In the genomic region with DNA sequence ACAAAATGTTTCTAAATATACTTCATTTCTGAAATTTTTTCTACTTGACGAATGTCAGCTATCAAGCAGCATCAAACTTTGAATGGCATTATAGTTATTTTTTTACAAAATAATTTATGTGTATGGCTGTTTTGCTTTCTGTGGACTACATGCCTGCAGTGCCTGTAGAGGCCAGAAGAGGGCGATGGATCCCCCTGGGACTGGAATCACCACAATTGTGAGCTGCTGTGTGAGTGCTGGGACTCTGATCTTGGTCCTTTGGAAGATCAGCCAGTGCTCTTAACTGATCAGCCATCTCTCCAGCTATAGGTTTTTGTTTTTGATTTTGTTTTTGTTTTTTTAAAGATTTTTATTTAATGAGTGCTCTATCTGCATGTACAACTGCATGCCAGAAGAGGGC, we compare ENCODE assay signal across 10 mouse cellular contexts. TPM values are rescaled to one million over a fixed set of nuclear protein-coding genes. Genes with fewer than 3 reads are reported as not detected.
DNase-seq lines count a peak whose midpoint lies in the region; ATAC-seq and TF ChIP-seq lines count a peak whose summit lies in the region.
"Had no signal": no experiment of that assay in that cellular context is flagged by ENCODE, and none has a peak within 500 bp of the region (broad histone marks: within the 10 kb centered on the region; RNA-seq: fewer than 3 reads in every experiment).

No protein-coding gene starts in this region.

- TF ChIP-seq CTCF in gastrocnemius, adult 2 months (IDR thresholded peaks at IDR 0.05) = peak; percentile 60
- peak; percentile 59; the same call in 1 of the 2 replicates for TF ChIP-seq CTCF in thymus, adult 2 months (IDR thresholded peaks at IDR 0.05; ENCODE audit: borderline replicate concordance, control insufficient read depth, extremely low read depth, insufficient read depth, low read length, poor library complexity)
- TF ChIP-seq CTCF in liver, postnatal 0 days (IDR thresholded peaks at IDR 0.05; ENCODE audit: low read depth) = peak; percentile 66

- TF ChIP-seq EP300 in liver, postnatal 0 days (IDR thresholded peaks at IDR 0.05; ENCODE audit: low read depth) = no peak

- no peak for TF ChIP-seq POLR2A in thymus, adult 2 months (IDR thresholded peaks at IDR 0.05; ENCODE audit: control insufficient read depth, extremely low read depth, insufficient read depth, low read length, poor library complexity)

- intact Hi-C loops in gastrocnemius, adult 2 months (cut with DNase I) = loop anchor here (10.0 kb wide), 1 partner anchor 596 kb away; the partner anchor contains the start of genes Agap2 and Tspan31
- intact Hi-C loops in left cerebral cortex, postnatal 36 days (cut with DNase I) = no loop called here

- no peak overlapping the region for H3K4me2 ChIP-seq in liver, postnatal 0 days (ENCODE audit: low read depth, low read length)
- H3K4me2 ChIP-seq in neural tube, embryonic 15.5 days = no peak overlapping the region
- H3K4me2 ChIP-seq: limb, embryonic 15.5 days had no signal

- H3K9ac ChIP-seq in liver, postnatal 0 days (replicated peaks) = no peak overlapping the region
- H3K9ac ChIP-seq in neural tube, embryonic 15.5 days (replicated peaks) = no peak overlapping the region
- H3K9ac ChIP-seq: limb, embryonic 15.5 days had no signal

- no peaks in the 10 kb centered on the region for H3K36me3 ChIP-seq in thymus, adult 2 months (ENCODE audit: control insufficient read depth, insufficient read depth, low read length)
- H3K36me3 ChIP-seq in liver, postnatal 0 days (replicated peaks; ENCODE audit: insufficient read depth, low read length) = no peaks in the 10 kb centered on the region
- no peaks in the 10 kb centered on the region for H3K36me3 ChIP-seq in neural tube, embryonic 15.5 days
- H3K36me3 ChIP-seq: limb, embryonic 15.5 days had no signal

- H3K4me3 ChIP-seq in gastrocnemius, adult 2 months = no peak overlapping the region
- no peak overlapping the region for H3K4me3 ChIP-seq in thymus, adult 2 months (ENCODE audit: control insufficient read depth, insufficient read depth, low read length)
- no peak overlapping the region for H3K4me3 ChIP-seq in liver, postnatal 0 days (ENCODE audit: low read depth, low read length)
- no peak overlapping the region for H3K4me3 ChIP-seq in neural tube, embryonic 15.5 days (replicated peaks)
- H3K4me3 ChIP-seq: limb, embryonic 15.5 days had no signal

- ATAC-seq in liver, postnatal 0 days = no peak
- ATAC-seq in neural tube, embryonic 15.5 days (ENCODE audit: low FRiP score) = no peak

- H3K27me3 ChIP-seq in thymus, adult 2 months (ENCODE audit: control insufficient read depth, insufficient read depth, low read length) = no peaks in the 10 kb centered on the region
- H3K27me3 ChIP-seq in liver, postnatal 0 days (ENCODE audit: insufficient read depth, low read length) = peaks cover 14% of the 10 kb centered on the region
- H3K27me3 ChIP-seq in neural tube, embryonic 15.5 days (replicated peaks) = peaks cover 24% of the 10 kb centered on the region
- H3K27me3 ChIP-seq: limb, embryonic 15.5 days had no signal

- H3K4me1 ChIP-seq in thymus, adult 2 months (replicated peaks; ENCODE audit: control insufficient read depth, insufficient read depth, low read length) = peaks cover 31% of the 10 kb centered on the region
- H3K4me1 ChIP-seq in liver, postnatal 0 days (ENCODE audit: insufficient read depth) = peaks cover 10% of the 10 kb centered on the region
- peaks cover 35% of the 10 kb centered on the region for H3K4me1 ChIP-seq in neural tube, embryonic 15.5 days

- 66% methylated on average over 2 of the region's 2 CpGs for WGBS in thymus, adult 2 months
- 28% methylated on average over 2 of the region's 2 CpGs for WGBS in liver, postnatal 0 days (ENCODE audit: insufficient replicate concordance)
- 45% methylated on average over 2 of the region's 2 CpGs for WGBS in neural tube, embryonic 15.5 days

- no peak overlapping the region for H3K27ac ChIP-seq in gastrocnemius, adult 2 months
- H3K27ac ChIP-seq in thymus, adult 2 months (ENCODE audit: control insufficient read depth, insufficient read depth, low read length) = no peak overlapping the region
- no peak overlapping the region for H3K27ac ChIP-seq in liver, postnatal 0 days (ENCODE audit: low read depth)
- H3K27ac ChIP-seq in neural tube, embryonic 15.5 days (replicated peaks) = no peak overlapping the region
- H3K27ac ChIP-seq: limb, embryonic 15.5 days had no signal

- H3K9me3 ChIP-seq in liver, postnatal 0 days (ENCODE audit: low read length) = no peaks in the 10 kb centered on the region
- H3K9me3 ChIP-seq in neural tube, embryonic 15.5 days (replicated peaks) = no peaks in the 10 kb centered on the region
- H3K9me3 ChIP-seq: limb, embryonic 15.5 days had no signal

- DNase-seq in gastrocnemius, adult 2 months = peak; percentile 21
- DNase-seq in gastrocnemius, postnatal 4 days (ENCODE audit: low spot score in 2 of 2) = no peak
- DNase-seq in thymus, adult 2 months = peak; percentile 41
- no peak for DNase-seq in thymus, adult 18-20 months
- peak; percentile 56 for DNase-seq in liver, postnatal 0 days
- DNase-seq in thymus, postnatal 4 days = peak; percentile 73
- DNase-seq in left cerebral cortex, postnatal 36 days (ENCODE audit: low spot score in 2 of 2) = no peak
- DNase-seq: heart, postnatal 14 days had no signal

RNA-seq across cellular contexts. Expression of gene Nab2, which starts 2.9 kb away (rescaled TPM):
- total RNA-seq in gastrocnemius, adult 2 months (2021) = 1 to 10 TPM; 2.8 to 3.2 TPM
- 10 to 100 TPM; 14.5 to 14.8 TPM for total RNA-seq in gastrocnemius, postnatal 4 days (2021)
- 69.3 and 79.2 TPM in 2 replicates for polyA plus RNA-seq in thymus, adult 2 months (2012; rRNA removed)
- 2.4 and 4.3 TPM in 2 replicates for polyA plus RNA-seq in liver, postnatal 0 days (2015; fragmentation: Nextera tagmentation; extraction: Ambion mirVana)
- polyA plus RNA-seq in neural tube, embryonic 15.5 days (2015; fragmentation: Nextera tagmentation; extraction: Ambion mirVana) = 2.5 and 4.8 TPM in 2 replicates
- total RNA-seq in left cerebral cortex, postnatal 36 days (2021) = 10 to 100 TPM; 39.7 to 40.5 TPM

RNA-seq across cellular contexts. Expression of gene Nemp1, which starts 4.6 kb away (rescaled TPM):
- total RNA-seq in gastrocnemius, adult 2 months (2021) = 1 to 10 TPM; 1.5 to 2.1 TPM
- total RNA-seq in gastrocnemius, postnatal 4 days (2021) = 1 to 10 TPM; 6.0 to 7.3 TPM
- polyA plus RNA-seq in thymus, adult 2 months (2012; rRNA removed) = 14.2 and 15.0 TPM in 2 replicates
- 5.6 and 6.3 TPM in 2 replicates for polyA plus RNA-seq in liver, postnatal 0 days (2015; fragmentation: Nextera tagmentation; extraction: Ambion mirVana)
- polyA plus RNA-seq in neural tube, embryonic 15.5 days (2015; fragmentation: Nextera tagmentation; extraction: Ambion mirVana) = 3.4 and 4.7 TPM in 2 replicates
- 1 to 10 TPM; 3.5 to 3.9 TPM for total RNA-seq in left cerebral cortex, postnatal 36 days (2021)

RNA-seq across cellular contexts. Expression of gene Stat6, which starts 28.5 kb away (rescaled TPM):
- 10 to 100 TPM; 17.1 to 18.9 TPM for total RNA-seq in gastrocnemius, adult 2 months (2021)
- total RNA-seq in gastrocnemius, postnatal 4 days (2021) = 10 to 100 TPM; 25.9 to 27.0 TPM
- polyA plus RNA-seq in thymus, adult 2 months (2012; rRNA removed) = 168 and 185 TPM in 2 replicates
- polyA plus RNA-seq in liver, postnatal 0 days (2015; fragmentation: Nextera tagmentation; extraction: Ambion mirVana) = 11.3 and 13.0 TPM in 2 replicates
- 5.0 and 11.5 TPM in 2 replicates for polyA plus RNA-seq in neural tube, embryonic 15.5 days (2015; fragmentation: Nextera tagmentation; extraction: Ambion mirVana)
- 10 to 100 TPM in 1 of 2 experiments, 1 to 10 TPM in 1; 9.0 to 12.7 TPM for total RNA-seq in left cerebral cortex, postnatal 36 days (2021)

RNA-seq across cellular contexts. Expression of gene Myo1a, which starts 33.7 kb away (rescaled TPM):
- not detected for total RNA-seq in gastrocnemius, adult 2 months (2021)
- 1 to 10 TPM in 1 of 2 experiments, under 1 TPM in 1; 0.29 to 1.0 TPM for total RNA-seq in gastrocnemius, postnatal 4 days (2021)
- polyA plus RNA-seq in thymus, adult 2 months (2012; rRNA removed) = 1.6 and 1.8 TPM in 2 replicates
- polyA plus RNA-seq in liver, postnatal 0 days (2015; fragmentation: Nextera tagmentation; extraction: Ambion mirVana) = 0.07 TPM in 1 of 2 replicates, not detected in the other
- polyA plus RNA-seq in neural tube, embryonic 15.5 days (2015; fragmentation: Nextera tagmentation; extraction: Ambion mirVana) = 1.2 and 2.1 TPM in 2 replicates
- total RNA-seq in left cerebral cortex, postnatal 36 days (2021) = under 1 TPM; 0.49 to 0.59 TPM

RNA-seq across cellular contexts. Expression of gene Lrp1, which starts 50.3 kb away (rescaled TPM):
- 10 to 100 TPM; 34.6 to 71.3 TPM for total RNA-seq in gastrocnemius, adult 2 months (2021)
- 100 to 1,000 TPM; 184 to 193 TPM for total RNA-seq in gastrocnemius, postnatal 4 days (2021)
- 35.3 and 40.3 TPM in 2 replicates for polyA plus RNA-seq in thymus, adult 2 months (2012; rRNA removed)
- 44.7 and 49.2 TPM in 2 replicates for polyA plus RNA-seq in liver, postnatal 0 days (2015; fragmentation: Nextera tagmentation; extraction: Ambion mirVana)
- polyA plus RNA-seq in neural tube, embryonic 15.5 days (2015; fragmentation: Nextera tagmentation; extraction: Ambion mirVana) = 102 and 108 TPM in 2 replicates
- 100 to 1,000 TPM; 285 to 320 TPM for total RNA-seq in left cerebral cortex, postnatal 36 days (2021)

Comparison
In these comparisons a context has a peak if more than half of its experiments do, and no peak if none do; other contexts are left out.
1. DNase-seq: peak in gastrocnemius, adult 2 months (single experiment), thymus, adult 2 months (single experiment), liver, postnatal 0 days (single experiment) and thymus, postnatal 4 days (single experiment); none in gastrocnemius, postnatal 4 days (0 of 2), thymus, adult 18-20 months (0 of 2) and left cerebral cortex, postnatal 36 days (0 of 2).
2. Peak in every context shown above with its lines, with median percentiles within 50 percentile points of each other: CTCF ChIP-seq.